Mouse (Mus musculus) neural tube, embryonic 11.5 days (tissue): ENCODE data around the gene Dcst2. TPM values are rescaled to one million over a fixed set of nuclear protein-coding genes. Genes with fewer than 3 reads are reported as not detected.

ENCODE experiments used
- ATAC-seq: fragments of 200-750 bp; cut with Nextera tagmentation; 2 replicates; pipeline ENCODE4 v1.8.0; 2017; ENCODE audit warnings: moderate number of reproducible peaks, mild to moderate bottlenecking, moderate TSS enrichment, moderate library complexity; ENCODE audit not compliant: insufficient read depth, low FRiP score, low TSS enrichment
- DNase-seq: peaks from one replicate; pipeline ENCODE4 v3.0.0-alpha.2; 2015; ENCODE audit warnings: low spot score
- H3K27ac ChIP-seq: fragments of 300-500 bp; sonication (generic); 2 replicates; pipeline ENCODE4 v1.5.1; 2014; ENCODE audit warnings: low read depth, mild to moderate bottlenecking, low read length
- H3K27me3 ChIP-seq: fragments of 300-500 bp; sonication (generic); 2 replicates; pipeline ENCODE4 v1.6.1; 2014; ENCODE audit warnings: mild to moderate bottlenecking, low read length, mixed read lengths; ENCODE audit not compliant: control insufficient read depth, insufficient read depth
- H3K36me3 ChIP-seq: fragments of 300-500 bp; sonication (generic); 2 replicates; pipeline ENCODE4 v1.6.1; 2014; ENCODE audit warnings: mild to moderate bottlenecking, low read length, moderate library complexity, mixed read lengths; ENCODE audit not compliant: control insufficient read depth, insufficient read depth
- H3K4me1 ChIP-seq: fragments of 300-500 bp; sonication (generic); 2 replicates; pipeline ENCODE4 v1.6.1; 2014; ENCODE audit warnings: low read length, mixed read lengths; ENCODE audit not compliant: control insufficient read depth, insufficient read depth
- H3K4me2 ChIP-seq: fragments of 300-500 bp; sonication (generic); 2 replicates; pipeline ENCODE4 v1.6.1; 2014; ENCODE audit warnings: low read depth, mild to moderate bottlenecking, moderate library complexity
- H3K4me3 ChIP-seq: fragments of 300-500 bp; sonication (generic); 2 replicates; pipeline ENCODE4 v1.5.1; 2014; ENCODE audit warnings: low read depth, low read length
- H3K9ac ChIP-seq: fragments of 300-500 bp; sonication (generic); 2 replicates; pipeline ENCODE4 v1.6.1; 2014; ENCODE audit warnings: mild to moderate bottlenecking, low read length
- H3K9me3 ChIP-seq: fragments of 300-500 bp; sonication (generic); 2 replicates; pipeline ENCODE4 v1.6.1; 2016; ENCODE audit warnings: low read length; ENCODE audit not compliant: control insufficient read depth
- WGBS: fragments of 180-500 bp; shearing (Covaris S2); extraction: QIAGEN DNeasy Blood & Tissue Kit; methylation state at CpG from one replicate; pipeline ENCODE4 v1.1.7; 2014; 5-methylcytosine and 5-hydroxymethylcytosine counted together
- polyA plus RNA-seq: library from polyadenylated mRNA; unstranded; fragments of >200 nt; fragmentation: Nextera tagmentation; extraction: Ambion mirVana; gene quantifications from 2 replicates; pipeline ENCODE4 v1.2.1, GENCODE M21; 2014

The Dcst2 gene
- polyA plus RNA-seq, 1 experiment from 2014 or later, result not detected

GRCm38 (mm10) chr3:89337062-89337720, 24.6 kb upstream of the Dcst2 start:
- H3K4me1 ChIP-seq, result peaks cover 39% of the 10 kb centered on the region
- H3K4me2 ChIP-seq, result peak overlapping the region; percentile 59
- H3K4me3 ChIP-seq, result peak overlapping the region; percentile 88
- WGBS, result under 1% methylated on average over 18 of the region's 21 CpGs
- DNase-seq, result no peak
- H3K27ac ChIP-seq, result peak overlapping the region; percentile 87
- ATAC-seq, result peak; percentile 42
- H3K27me3 ChIP-seq, result no peaks in the 10 kb centered on the region
- peak overlapping the region; percentile 93 for H3K9ac ChIP-seq
- H3K36me3 ChIP-seq, result peaks cover 3% of the 10 kb centered on the region; the same call in 1 of the 2 replicates
- no peaks in the 10 kb centered on the region for H3K9me3 ChIP-seq

GRCm38 (mm10) chr3:89337721-89338578, 23.8 kb upstream of the Dcst2 start, which contains the start of gene Efna4:
Efna4 (minus strand) TSS chr3:89338028.
- peak within 1 kb of the TSS; percentile 88 for H3K4me3 ChIP-seq
- no peaks in the 10 kb centered on the region for H3K27me3 ChIP-seq
- H3K4me1 ChIP-seq, result peaks cover 32% of the 10 kb centered on the region
- H3K4me2 ChIP-seq, result peak within 1 kb of the TSS; percentile 59
- peak within 1 kb of the TSS; percentile 93 for H3K9ac ChIP-seq
- DNase-seq, result peak; percentile 85
- H3K9me3 ChIP-seq, result no peaks in the 10 kb centered on the region
- peak within 1 kb of the TSS; percentile 87 for H3K27ac ChIP-seq
- peak; percentile 79 for ATAC-seq
- H3K36me3 ChIP-seq, result peaks cover 3% of the 10 kb centered on the region; the same call in 1 of the 2 replicates
- under 1% methylated on average over 44 of the region's 44 CpGs for WGBS

GRCm38 (mm10) chr3:89339416-89339815, 22.4 kb upstream of the Dcst2 start:
- no peak overlapping the region for H3K9ac ChIP-seq
- H3K27ac ChIP-seq, result no peak overlapping the region
- H3K4me1 ChIP-seq, result peaks cover 28% of the 10 kb centered on the region
- peaks cover 5% of the 10 kb centered on the region; the same call in 1 of the 2 replicates for H3K36me3 ChIP-seq
- no peaks in the 10 kb centered on the region for H3K9me3 ChIP-seq
- H3K4me2 ChIP-seq, result peak overlapping the region; percentile 59; the same call in 1 of the 2 replicates
- peak; percentile 84 for DNase-seq
- no peak for ATAC-seq
- H3K4me3 ChIP-seq, result no peak overlapping the region
- WGBS, result 25% methylated on average over 8 of the region's 8 CpGs
- no peaks in the 10 kb centered on the region for H3K27me3 ChIP-seq

GRCm38 (mm10) chr3:89340465-89340864, 21.3 kb upstream of the Dcst2 start:
- H3K4me3 ChIP-seq, result peak overlapping the region; percentile 16
- 3% methylated on average over 11 of the region's 11 CpGs for WGBS
- peaks cover 28% of the 10 kb centered on the region for H3K4me1 ChIP-seq
- peak; percentile 48 for ATAC-seq
- peaks cover 2% of the 10 kb centered on the region; the same call in 1 of the 2 replicates for H3K36me3 ChIP-seq
- H3K9me3 ChIP-seq, result no peaks in the 10 kb centered on the region
- no peak overlapping the region for H3K27ac ChIP-seq
- 0 out of 2 replicates have a peak overlapping the region, but pooled peaks have one; percentile 11 for H3K9ac ChIP-seq
- peak overlapping the region; percentile 45 for H3K4me2 ChIP-seq
- DNase-seq, result peak; percentile 88
- no peaks in the 10 kb centered on the region for H3K27me3 ChIP-seq

GRCm38 (mm10) chr3:89341794-89342193, 20.0 kb upstream of the Dcst2 start:
- H3K27me3 ChIP-seq, result no peaks in the 10 kb centered on the region
- H3K9ac ChIP-seq, result no peak overlapping the region; the same call in 1 of the 2 replicates
- no peak for DNase-seq
- H3K4me3 ChIP-seq, result no peak overlapping the region
- ATAC-seq, result no peak
- peaks cover 2% of the 10 kb centered on the region; the same call in 1 of the 2 replicates for H3K36me3 ChIP-seq
- no peak overlapping the region for H3K27ac ChIP-seq
- 94% methylated on average over 4 of the region's 4 CpGs for WGBS
- H3K9me3 ChIP-seq, result no peaks in the 10 kb centered on the region
- H3K4me2 ChIP-seq, result no peak overlapping the region
- peaks cover 16% of the 10 kb centered on the region for H3K4me1 ChIP-seq

- DNase-seq (no peak), ATAC-seq (no peak)
- H3K9ac ChIP-seq, result no peak overlapping the region
- no peaks in the 10 kb centered on the region for H3K9me3 ChIP-seq
- no peak overlapping the region for H3K27ac ChIP-seq
- H3K36me3 ChIP-seq, result peaks cover 2% of the 10 kb centered on the region; the same call in 1 of the 2 replicates
- 84% methylated on average over 7 of the region's 7 CpGs for WGBS
- H3K27me3 ChIP-seq, result peaks cover 4% of the 10 kb centered on the region; the same call in 1 of the 2 replicates
- no peak overlapping the region for H3K4me2 ChIP-seq
- H3K4me3 ChIP-seq, result no peak overlapping the region
- peaks cover 14% of the 10 kb centered on the region for H3K4me1 ChIP-seq
These were observed 18.5 kb upstream of the Dcst2 start for GRCm38 (mm10) chr3:89343279-89343678.

GRCm38 (mm10) chr3:89346815-89347540, 14.8 kb upstream of the Dcst2 start:
- 85% methylated on average over 10 of the region's 10 CpGs for WGBS
- Histone ChIP-seq H3K27me3 (peaks cover 7% of the 10 kb centered on the region; the same call in 1 of the 2 replicates), H3K9me3 (no peaks in the 10 kb centered on the region), H3K4me3 (no peak overlapping the region), H3K27ac (no peak overlapping the region), H3K36me3 (peaks cover 2% of the 10 kb centered on the region; the same call in 1 of the 2 replicates), H3K4me2 (no peak overlapping the region), H3K4me1 (peaks cover 7% of the 10 kb centered on the region), H3K9ac (no peak overlapping the region)
- DNase-seq (no peak), ATAC-seq (no peak)

GRCm38 (mm10) chr3:89347916-89348315, 13.9 kb upstream of the Dcst2 start:
- no peak for ATAC-seq
- WGBS, result 41% methylated on average over 1 of the region's 1 CpGs
- Histone ChIP-seq H3K36me3 (peaks cover 2% of the 10 kb centered on the region; the same call in 1 of the 2 replicates), H3K9me3 (no peaks in the 10 kb centered on the region), H3K4me1 (peaks cover 7% of the 10 kb centered on the region), H3K9ac (no peak overlapping the region), H3K4me3 (no peak overlapping the region), H3K4me2 (no peak overlapping the region; the same call in 1 of the 2 replicates), H3K27ac (no peak overlapping the region), H3K27me3 (peaks cover 7% of the 10 kb centered on the region; the same call in 1 of the 2 replicates)
- no peak for DNase-seq
